Mouse (Mus musculus) liver, postnatal 0 days (tissue): ENCODE measurements around the gene Erich6b. TPM values are rescaled to one million over a fixed set of nuclear protein-coding genes. Genes with fewer than 3 reads are reported as not detected.

Experiments used
- ATAC-seq: fragments of 200-750 bp; cut with Nextera tagmentation; 2 replicates; pipeline ENCODE4 v1.8.0; 2017; ENCODE audit warnings: mild to moderate bottlenecking, moderate library complexity
- DNase-seq: peaks from one replicate; pipeline ENCODE4 v3.0.0-alpha.2; 2016
- H3K27ac ChIP-seq: fragments of 300-500 bp; sonication (generic); 2 replicates; pipeline ENCODE4 v1.5.1; 2014; ENCODE audit warnings: antibody characterized with exemption, moderate library complexity, mild to moderate bottlenecking, low read depth
- H3K27me3 ChIP-seq: fragments of 300-500 bp; sonication (generic); 2 replicates; pipeline ENCODE4 v1.6.1; 2014; ENCODE audit warnings: low read length, control low read depth, mixed read lengths; ENCODE audit not compliant: insufficient read depth
- H3K36me3 ChIP-seq: fragments of 300-500 bp; sonication (generic); replicated peaks from 2 replicates; pipeline ENCODE4 v1.6.1; 2014; ENCODE audit warnings: mild to moderate bottlenecking, control low read depth, low read length, moderate library complexity, mixed read lengths; ENCODE audit not compliant: insufficient read depth
- H3K4me1 ChIP-seq: fragments of 300-500 bp; sonication (generic); 2 replicates; pipeline ENCODE4 v1.6.1; 2014; ENCODE audit warnings: antibody characterized with exemption, mild to moderate bottlenecking, control low read depth; ENCODE audit not compliant: insufficient read depth
- H3K4me2 ChIP-seq: fragments of 300-500 bp; sonication (generic); 2 replicates; pipeline ENCODE4 v1.6.1; 2014; ENCODE audit warnings: low read depth, mild to moderate bottlenecking, low read length, moderate library complexity, mixed read lengths
- H3K4me3 ChIP-seq: fragments of 300-500 bp; sonication (generic); 2 replicates; pipeline ENCODE4 v1.5.1; 2014; ENCODE audit warnings: low read depth, low read length
- H3K9ac ChIP-seq: fragments of 300-500 bp; sonication (generic); replicated peaks from 2 replicates; pipeline ENCODE4 v1.6.1; 2014; ENCODE audit warnings: mild to moderate bottlenecking, moderate library complexity
- H3K9me3 ChIP-seq: fragments of 300-500 bp; sonication (generic); 2 replicates; pipeline ENCODE4 v1.6.1; 2016; ENCODE audit warnings: mild to moderate bottlenecking, control low read depth, low read length, mixed read lengths
- CTCF ChIP-seq: sonication (generic); IDR thresholded peaks from 2 replicates; pipeline ENCODE4 v1.5.1; 2016; ENCODE audit warnings: antibody characterized with exemption, low read depth
- EP300 ChIP-seq: IDR thresholded peaks from 2 replicates; pipeline ENCODE4 v1.6.1; 2016; ENCODE audit warnings: antibody characterized with exemption, low read depth, mild to moderate bottlenecking
- WGBS: fragments of 180-500 bp; shearing (Covaris S2); extraction: QIAGEN DNeasy Blood & Tissue Kit; methylation state at CpG from one replicate; pipeline ENCODE4 v1.1.7; 2014; ENCODE audit not compliant: insufficient replicate concordance; 5-methylcytosine and 5-hydroxymethylcytosine counted together
- polyA plus RNA-seq: library from polyadenylated mRNA; unstranded; fragments of >200 nt; fragmentation: Nextera tagmentation; extraction: Ambion mirVana; gene quantifications from 2 replicates; pipeline ENCODE4 v1.2.1, GENCODE M21; 2015

Erich6b gene
- polyA plus RNA-seq: not detected in 2 replicates

DNA sequence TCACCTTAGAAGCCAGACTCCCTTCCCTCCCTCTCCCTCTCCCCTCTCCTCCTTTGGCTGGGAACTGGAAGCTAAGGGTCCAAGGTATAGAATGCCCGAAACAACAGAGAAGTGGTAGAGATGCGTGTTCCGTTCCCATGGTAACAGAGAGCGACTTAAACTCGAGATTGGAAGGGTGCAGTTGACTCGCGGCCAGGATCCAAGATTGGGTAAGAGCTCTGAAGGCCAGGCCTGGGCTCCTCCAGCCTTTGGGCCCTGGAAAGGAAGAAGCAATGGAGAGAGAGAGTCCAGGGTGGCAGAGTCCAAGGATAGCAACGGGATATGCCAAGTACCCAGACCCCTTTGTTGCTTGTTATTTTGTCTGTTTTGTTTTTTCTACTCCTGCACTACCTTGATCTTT is at the start of gene Erich6b:
Gene Erich6b (plus strand): TSS at position 180 of the 400 bp plus-strand sequence.
- no peaks in the 10 kb centered on the region for H3K27me3 ChIP-seq
- no peak for DNase-seq
- peaks cover 1% of the 10 kb centered on the region; the same call in 1 of the 2 replicates for H3K4me1 ChIP-seq
- no peaks in the 10 kb centered on the region for H3K9me3 ChIP-seq
- 81% methylated on average over 8 of the region's 8 CpGs for WGBS
- H3K36me3 ChIP-seq: no peaks in the 10 kb centered on the region
- H3K4me3 ChIP-seq: no peak within 1 kb of the TSS
- no peak within 1 kb of the TSS for H3K27ac ChIP-seq
- no peak within 1 kb of the TSS for H3K9ac ChIP-seq
- ATAC-seq: no peak
- H3K4me2 ChIP-seq: no peak within 1 kb of the TSS
- TF ChIP-seq EP300: no peak
- no peak for TF ChIP-seq CTCF

DNA sequence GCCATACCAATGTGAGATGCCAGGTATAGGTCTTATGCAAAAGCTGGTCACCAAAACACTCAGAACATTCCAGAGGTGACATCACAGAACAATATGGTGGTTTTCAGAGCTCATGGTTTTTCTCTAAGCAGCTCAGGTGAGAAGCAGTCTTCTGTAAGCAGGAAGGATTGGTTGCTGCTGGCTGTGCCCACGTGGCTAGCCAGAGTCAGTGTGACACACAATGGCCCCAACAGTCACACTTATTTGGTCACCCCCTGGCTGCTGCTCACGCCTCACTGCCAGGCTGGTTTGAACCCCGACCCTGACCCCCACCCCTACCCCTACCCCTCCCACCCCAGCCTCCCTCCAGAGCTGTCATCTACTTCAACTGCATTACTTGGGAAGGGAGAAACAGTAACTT is 49.1 kb upstream of the Erich6b start, which contains the start of gene Spert:
Gene Spert (minus strand): TSS at position 139 of the 400 bp plus-strand sequence.
- H3K36me3 ChIP-seq: no peaks in the 10 kb centered on the region
- WGBS: 43% methylated on average over 3 of the region's 3 CpGs
- no peak within 1 kb of the TSS for H3K9ac ChIP-seq
- DNase-seq: no peak
- H3K27me3 ChIP-seq: no peaks in the 10 kb centered on the region
- H3K4me3 ChIP-seq: no peak within 1 kb of the TSS
- no peak within 1 kb of the TSS for H3K27ac ChIP-seq
- H3K4me1 ChIP-seq: no peaks in the 10 kb centered on the region
- ATAC-seq: no peak
- H3K4me2 ChIP-seq: no peak within 1 kb of the TSS
- H3K9me3 ChIP-seq: no peaks in the 10 kb centered on the region
- TF ChIP-seq EP300 (no peak), CTCF (no peak)

DNA sequence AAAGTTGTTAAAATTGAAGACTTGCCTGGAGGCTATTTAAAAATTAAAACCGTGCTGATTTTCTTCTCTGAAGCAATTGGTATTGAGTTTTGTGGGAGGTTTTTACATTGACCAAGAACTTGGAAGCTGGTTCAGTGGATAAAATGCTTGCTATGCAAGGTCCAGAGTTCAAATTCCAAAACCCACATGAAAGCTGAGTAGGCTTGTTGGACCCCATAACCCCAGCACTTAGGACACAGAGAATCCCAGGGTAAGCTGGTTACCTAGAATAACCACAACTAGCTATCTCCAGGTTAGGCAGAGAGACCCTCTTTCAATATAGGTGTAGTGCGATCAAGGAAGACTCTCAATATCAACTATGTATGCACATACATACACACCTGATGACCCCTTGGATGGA is 32.9 kb upstream of the Erich6b start:
- no peak for DNase-seq
- WGBS: 70% methylated on average over 2 of the region's 2 CpGs
- TF ChIP-seq CTCF (no peak), EP300 (no peak)

DNA sequence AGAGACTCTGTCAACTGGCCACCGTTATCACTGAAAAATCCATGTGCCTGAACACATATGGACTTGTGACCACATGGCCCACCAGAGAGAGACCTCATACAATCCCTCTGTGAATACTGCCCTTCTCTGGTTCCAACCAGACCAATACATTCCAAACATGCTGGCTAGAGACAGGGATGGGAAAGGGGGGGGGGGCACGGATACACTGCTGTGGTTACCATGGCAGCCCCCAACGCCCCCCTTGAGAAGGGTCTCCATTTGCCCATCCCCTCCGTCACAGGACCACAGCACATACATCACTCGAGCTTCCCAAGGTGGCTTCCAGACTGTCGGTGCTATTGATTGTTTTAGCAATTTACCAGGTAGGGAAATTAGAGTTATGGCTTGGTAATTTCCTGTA is 25.7 kb upstream of the Erich6b start:
- Histone ChIP-seq H3K27ac (no peak overlapping the region), H3K36me3 (no peaks in the 10 kb centered on the region), H3K27me3 (no peaks in the 10 kb centered on the region), H3K4me3 (no peak overlapping the region), H3K9me3 (no peaks in the 10 kb centered on the region), H3K9ac (no peak overlapping the region), H3K4me2 (no peak overlapping the region), H3K4me1 (no peaks in the 10 kb centered on the region)
- no peak for TF ChIP-seq EP300
- no peak for TF ChIP-seq CTCF
- 70% methylated on average over 6 of the region's 6 CpGs for whole genome bisulfite sequencing
- no peak for DNase-seq
- ATAC-seq: no peak

More for the DNA sequence above, 32.9 kb upstream of the Erich6b start:
- Histone ChIP-seq H3K36me3 (no peaks in the 10 kb centered on the region), H3K27ac (no peak overlapping the region), H3K9ac (no peak overlapping the region), H3K4me2 (no peak overlapping the region), H3K27me3 (no peaks in the 10 kb centered on the region), H3K4me3 (no peak overlapping the region), H3K9me3 (no peaks in the 10 kb centered on the region), H3K4me1 (no peaks in the 10 kb centered on the region)
- no peak for ATAC-seq

DNA sequence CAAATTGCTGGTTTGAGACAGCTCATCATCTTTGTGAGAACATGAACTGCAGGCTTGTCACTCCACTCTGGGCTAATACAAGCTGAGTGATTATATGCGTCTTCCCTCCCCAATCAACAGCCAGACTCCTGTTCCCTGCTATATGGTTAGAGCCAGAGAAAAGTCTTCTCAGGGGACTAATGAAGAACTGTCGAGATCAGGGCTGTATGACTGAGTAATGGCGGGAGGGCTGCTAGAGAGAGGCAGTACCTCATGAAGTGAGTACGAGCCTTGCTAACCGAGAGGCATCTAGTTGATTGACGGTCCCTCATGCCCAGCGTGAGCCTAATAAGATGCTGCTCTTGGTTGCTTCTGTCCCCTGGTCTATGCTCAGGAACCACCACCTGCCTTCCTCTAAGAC is 19.1 kb upstream of the Erich6b start:
- H3K27ac ChIP-seq: no peak overlapping the region
- H3K27me3 ChIP-seq: no peaks in the 10 kb centered on the region
- no peaks in the 10 kb centered on the region for H3K4me1 ChIP-seq
- ATAC-seq (no peak), DNase-seq (no peak)
- 77% methylated on average over 7 of the region's 7 CpGs for WGBS
- no peak overlapping the region for H3K9ac ChIP-seq
- no peaks in the 10 kb centered on the region for H3K36me3 ChIP-seq
- no peak overlapping the region for H3K4me2 ChIP-seq
- H3K4me3 ChIP-seq: no peak overlapping the region
- no peaks in the 10 kb centered on the region for H3K9me3 ChIP-seq
- TF ChIP-seq EP300: no peak
- TF ChIP-seq CTCF: no peak

DNA sequence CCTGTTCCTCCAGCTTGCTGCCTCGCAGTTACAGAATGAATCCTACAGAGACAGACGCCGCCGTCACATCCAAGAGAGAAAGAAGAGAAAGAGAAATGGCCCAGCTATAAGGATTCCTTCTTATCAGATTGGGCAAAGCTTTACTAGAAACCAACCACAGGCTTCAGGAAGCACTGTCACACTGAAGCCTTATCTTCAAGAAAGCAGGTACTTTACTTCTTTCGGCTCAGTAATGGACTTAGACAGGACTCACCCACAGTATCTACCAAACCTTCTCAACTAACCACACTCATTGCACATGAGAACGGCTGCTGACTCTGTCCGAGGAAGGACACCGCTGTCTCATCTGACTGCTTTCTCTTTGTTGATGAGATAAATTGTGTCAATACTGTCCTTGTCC is 13.2 kb upstream of the Erich6b start:
- Histone ChIP-seq H3K27ac (no peak overlapping the region), H3K36me3 (no peaks in the 10 kb centered on the region), H3K9ac (no peak overlapping the region), H3K4me3 (no peak overlapping the region), H3K4me1 (no peaks in the 10 kb centered on the region), H3K4me2 (no peak overlapping the region), H3K9me3 (no peaks in the 10 kb centered on the region), H3K27me3 (no peaks in the 10 kb centered on the region)
- ATAC-seq (no peak), DNase-seq (no peak)
- 51% methylated on average over 8 of the region's 8 CpGs for WGBS
- no peak for TF ChIP-seq EP300
- TF ChIP-seq CTCF: no peak

DNA sequence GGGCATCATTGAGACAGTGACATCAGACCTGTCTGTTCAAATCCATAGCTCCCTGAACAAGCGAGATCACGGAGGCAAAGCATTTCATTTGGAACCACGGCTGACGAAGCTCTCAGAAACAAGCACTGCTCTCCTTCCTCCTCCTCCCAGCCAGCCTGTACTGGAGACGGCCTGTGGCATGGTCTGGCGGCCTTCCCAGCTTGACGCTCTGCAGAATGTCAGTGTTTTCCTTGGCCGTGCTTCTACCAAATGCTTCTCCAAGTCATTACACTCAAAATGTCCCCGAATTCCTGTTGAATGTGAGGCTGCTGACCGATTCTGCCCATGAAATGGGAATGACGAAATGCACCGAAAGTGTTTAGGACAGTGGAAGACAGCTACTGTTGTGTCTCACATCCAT is 6.7 kb upstream of the Erich6b start:
- H3K9me3 ChIP-seq: no peaks in the 10 kb centered on the region
- 74% methylated on average over 12 of the region's 12 CpGs for WGBS

More for the DNA sequence above, 6.7 kb upstream of the Erich6b start:
- DNase-seq (no peak), ATAC-seq (no peak)
- TF ChIP-seq CTCF (no peak), EP300 (no peak)
- H3K9ac ChIP-seq: no peak overlapping the region
- H3K4me2 ChIP-seq: no peak overlapping the region
- no peaks in the 10 kb centered on the region for H3K36me3 ChIP-seq
- no peaks in the 10 kb centered on the region for H3K27me3 ChIP-seq
- peaks cover 3% of the 10 kb centered on the region; the same call in 1 of the 2 replicates for H3K4me1 ChIP-seq
- H3K4me3 ChIP-seq: no peak overlapping the region
- H3K27ac ChIP-seq: no peak overlapping the region
